Mouse (Mus musculus) E14TG2a.4 (cell line): ENCODE measurements around the gene Tldc2.

ENCODE experiments used
- H3K27me3 ChIP-seq: 2 replicates; pipeline ENCODE4 v1.6.1; 2014; ENCODE audit warnings: low read length, control low read depth; ENCODE audit not compliant: insufficient read depth
- H3K36me3 ChIP-seq: 2 replicates; pipeline ENCODE4 v1.6.1; 2014; ENCODE audit warnings: low read length, control low read depth; ENCODE audit not compliant: insufficient read depth
- H3K4me1 ChIP-seq: replicated peaks from 2 replicates; pipeline ENCODE4 v1.6.1; 2014; ENCODE audit warnings: low read depth, low read length, control low read depth
- H3K4me3 ChIP-seq: replicated peaks from 2 replicates; pipeline ENCODE4 v1.5.1; 2014; ENCODE audit warnings: mild to moderate bottlenecking, low read length
- H3K9me3 ChIP-seq: 2 replicates; pipeline ENCODE4 v1.6.1; 2014; ENCODE audit warnings: low read length, control low read depth
- CTCF ChIP-seq: conservative IDR thresholded peaks from 2 replicates; pipeline ENCODE4 v1.5.1; 2014; ENCODE audit warnings: low read length
- NANOG ChIP-seq: IDR thresholded peaks from 2 replicates; pipeline ENCODE4 v1.6.1; 2014; ENCODE audit warnings: borderline replicate concordance, low read length, mixed read lengths
- POU5F1 ChIP-seq: IDR thresholded peaks from 2 replicates; pipeline ENCODE4 v1.6.1; 2014; ENCODE audit warnings: low read length, borderline replicate concordance

Gene Tldc2

DNA sequence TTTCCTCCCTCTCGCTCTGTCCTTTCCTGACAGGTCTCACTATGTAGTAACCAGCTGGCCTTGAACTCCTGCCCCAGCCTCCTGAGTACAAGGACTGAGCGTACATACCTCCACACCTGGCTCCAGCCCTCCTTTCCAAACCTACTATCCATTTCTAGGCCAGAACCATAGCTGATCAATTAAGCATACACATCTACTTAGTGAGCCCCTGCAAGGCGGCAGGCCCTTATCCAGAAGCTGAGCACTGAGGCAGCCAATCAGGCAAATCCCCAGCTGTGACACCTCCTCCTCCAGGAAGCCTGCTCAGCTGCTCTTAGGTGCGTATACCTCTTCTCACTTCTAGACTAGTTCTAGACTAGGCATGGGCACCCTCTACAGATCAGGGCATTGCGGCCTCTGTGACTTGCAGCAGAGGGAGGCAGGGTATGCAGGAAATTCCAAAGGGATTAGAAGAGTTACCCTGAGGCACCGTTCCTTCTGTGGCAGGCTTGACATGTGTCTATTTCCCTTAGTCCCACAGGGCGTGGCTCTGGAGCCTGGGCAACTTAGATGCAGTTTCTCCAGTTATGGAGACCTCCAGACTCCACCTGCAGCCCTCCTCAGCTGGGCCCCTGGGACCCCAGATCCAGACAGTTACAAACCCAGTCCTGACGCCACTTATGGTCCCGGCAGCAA lies 14.4 kb upstream of the Tldc2 start:
- H3K9me3 ChIP-seq, result no peaks in the 10 kb centered on the region
- TF ChIP-seq NANOG (no peak), CTCF (no peak), POU5F1 (no peak)
- no peak overlapping the region for H3K4me3 ChIP-seq
- peaks cover 4% of the 10 kb centered on the region; the same call in 1 of the 2 replicates for H3K36me3 ChIP-seq
- H3K4me1 ChIP-seq, result peaks cover 22% of the 10 kb centered on the region
- H3K27me3 ChIP-seq, result peaks cover 25% of the 10 kb centered on the region

- H3K27me3 ChIP-seq, result peaks cover 33% of the 10 kb centered on the region
- no peaks in the 10 kb centered on the region for H3K9me3 ChIP-seq
- H3K4me1 ChIP-seq, result peaks cover 28% of the 10 kb centered on the region
- no peak for TF ChIP-seq CTCF
- TF ChIP-seq NANOG, result no peak
- no peak for TF ChIP-seq POU5F1
- peaks cover 4% of the 10 kb centered on the region; the same call in 1 of the 2 replicates for H3K36me3 ChIP-seq
- H3K4me3 ChIP-seq, result no peak overlapping the region
Measured at GRCm38 (mm10) chr2:157073378-157074052, 13.3 kb upstream of the Tldc2 start.

GRCm38 (mm10) chr2:157074186-157074724 lies 12.6 kb upstream of the Tldc2 start:
- TF ChIP-seq POU5F1 (no peak), NANOG (no peak), CTCF (no peak)
- H3K27me3 ChIP-seq, result peaks cover 33% of the 10 kb centered on the region

DNA sequence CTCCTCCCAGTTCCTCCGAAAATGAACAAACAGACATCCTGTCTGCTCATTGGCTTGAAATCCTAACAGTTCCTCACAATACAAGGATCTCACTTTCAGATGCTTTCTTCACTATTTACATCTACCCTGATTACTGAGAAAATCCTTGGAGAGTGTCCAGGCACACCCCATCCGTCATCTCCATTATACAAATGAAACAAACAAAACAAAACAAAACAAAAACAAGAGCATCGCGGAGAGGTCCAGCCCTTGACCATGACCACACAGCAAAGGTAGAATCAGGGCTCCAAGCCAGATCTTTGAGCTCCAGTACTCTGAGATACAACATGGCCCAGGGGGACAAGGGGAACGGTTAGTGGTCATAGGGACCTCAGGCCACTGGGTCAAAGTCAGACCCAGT lies 12.1 kb upstream of the Tldc2 start:
- Histone ChIP-seq H3K36me3 (peaks cover 4% of the 10 kb centered on the region; the same call in 1 of the 2 replicates), H3K9me3 (no peaks in the 10 kb centered on the region), H3K4me3 (no peak overlapping the region), H3K27me3 (peaks cover 38% of the 10 kb centered on the region), H3K4me1 (peaks cover 31% of the 10 kb centered on the region)
- TF ChIP-seq NANOG (no peak), CTCF (no peak), POU5F1 (no peak)

More at GRCm38 (mm10) chr2:157074186-157074724, 12.6 kb upstream of the Tldc2 start:
- Histone ChIP-seq H3K4me3 (no peak overlapping the region), H3K4me1 (peaks cover 28% of the 10 kb centered on the region), H3K36me3 (peaks cover 4% of the 10 kb centered on the region; the same call in 1 of the 2 replicates), H3K9me3 (no peaks in the 10 kb centered on the region)

DNA sequence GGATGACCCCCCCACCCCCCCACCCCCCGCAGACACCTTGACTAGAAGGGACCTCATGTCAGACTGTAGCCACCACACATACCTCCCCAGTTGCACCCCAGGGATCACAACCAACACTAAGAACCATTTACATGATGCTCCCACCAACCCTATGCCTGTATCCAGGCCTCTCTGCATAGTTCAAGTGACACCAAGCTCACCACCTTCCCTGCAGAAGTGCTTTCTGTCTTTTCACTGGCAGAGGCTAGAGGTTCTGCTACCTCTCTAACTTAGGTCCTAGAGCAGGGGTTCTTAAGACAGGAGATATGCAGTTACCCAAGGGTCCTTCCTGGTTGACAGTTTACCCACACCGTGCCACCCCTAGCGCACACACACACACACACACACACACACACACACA lies 11.6 kb upstream of the Tldc2 start:
- H3K4me3 ChIP-seq, result no peak overlapping the region
- H3K4me1 ChIP-seq, result peaks cover 33% of the 10 kb centered on the region
- peaks cover 42% of the 10 kb centered on the region for H3K27me3 ChIP-seq
- H3K36me3 ChIP-seq, result peaks cover 4% of the 10 kb centered on the region; the same call in 1 of the 2 replicates
- no peaks in the 10 kb centered on the region for H3K9me3 ChIP-seq
- no peak for TF ChIP-seq NANOG

DNA sequence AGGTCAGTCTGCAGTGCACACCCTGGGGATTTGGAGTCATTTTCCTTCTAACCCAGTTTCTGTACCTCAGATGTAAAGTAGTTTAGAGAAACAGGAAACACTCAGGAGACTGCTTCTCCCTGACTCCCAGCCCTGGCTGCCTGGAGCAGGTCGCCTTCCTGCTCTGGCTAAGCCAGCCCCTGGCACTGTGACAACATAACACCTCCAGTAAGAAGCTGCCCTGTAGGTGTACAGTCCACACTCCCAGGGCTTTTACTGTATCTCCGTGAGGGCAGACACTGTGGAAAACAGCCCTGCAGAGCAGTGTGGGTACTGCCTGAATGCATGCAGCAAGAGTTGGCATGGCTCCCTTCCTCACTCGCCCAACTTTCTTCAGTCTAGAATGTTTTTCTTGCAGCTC lies 11.2 kb upstream of the Tldc2 start:
- Histone ChIP-seq H3K36me3 (peaks cover 4% of the 10 kb centered on the region; the same call in 1 of the 2 replicates), H3K4me1 (peaks cover 33% of the 10 kb centered on the region), H3K9me3 (no peaks in the 10 kb centered on the region), H3K4me3 (no peak overlapping the region), H3K27me3 (peaks cover 47% of the 10 kb centered on the region)
- TF ChIP-seq POU5F1 (no peak), CTCF (no peak), NANOG (no peak)

DNA sequence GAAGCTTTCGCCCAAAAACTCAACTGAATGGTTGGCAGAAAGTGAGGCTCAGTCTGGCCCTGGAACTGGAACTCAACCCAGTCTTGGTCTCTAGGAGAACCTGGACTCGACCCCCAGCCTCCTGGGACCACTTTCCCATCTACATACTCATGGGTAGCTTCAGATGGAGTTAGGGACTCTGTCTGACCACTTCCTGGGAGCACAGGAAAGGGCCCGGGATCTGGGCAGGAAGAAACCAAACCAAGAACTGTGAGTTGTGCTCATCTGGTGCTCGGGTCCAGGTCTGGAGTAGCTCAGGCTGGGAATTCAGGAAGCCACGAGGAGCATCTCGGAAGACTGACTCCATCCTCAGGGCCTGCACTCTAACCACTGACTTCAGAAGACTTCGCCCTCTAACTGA lies 10.3 kb upstream of the Tldc2 start:
- no peak for TF ChIP-seq POU5F1
- no peak for TF ChIP-seq CTCF
- TF ChIP-seq NANOG, result no peak
- peaks cover 53% of the 10 kb centered on the region for H3K27me3 ChIP-seq
- H3K36me3 ChIP-seq, result peaks cover 4% of the 10 kb centered on the region; the same call in 1 of the 2 replicates
- H3K4me1 ChIP-seq, result peaks cover 33% of the 10 kb centered on the region
- H3K4me3 ChIP-seq, result no peak overlapping the region
- H3K9me3 ChIP-seq, result no peaks in the 10 kb centered on the region

GRCm38 (mm10) chr2:157077160-157077559 lies 9.7 kb upstream of the Tldc2 start:
- H3K4me1 ChIP-seq, result peaks cover 36% of the 10 kb centered on the region
- peak overlapping the region; percentile 87; the same call in 1 of the 2 replicates for H3K4me3 ChIP-seq
- no peak for TF ChIP-seq CTCF
- TF ChIP-seq POU5F1, result no peak
- TF ChIP-seq NANOG, result no peak
- peaks cover 59% of the 10 kb centered on the region for H3K27me3 ChIP-seq
- H3K9me3 ChIP-seq, result no peaks in the 10 kb centered on the region
- H3K36me3 ChIP-seq, result peaks cover 4% of the 10 kb centered on the region; the same call in 1 of the 2 replicates
